Mouse (Mus musculus): ENCODE measurements at regions not wholly inside any gene's neighbourhood (a gene's known extent, or its start where the extent isn't known, plus 50 kb on each side); places are given as distances from the start of the nearest gene placed in this dataset.
A peak's percentile ranks its signal among the peaks of the same experiment; 100 is the strongest.
"Not testable (repeated sequence)": the region's sequence is repeated elsewhere in the genome, so short reads cannot be mapped to it uniquely, and the experiment has no call there.

GRCm38 (mm10) chr9:4234796-4235195 lies 74.5 kb downstream of the Aasdhppt start:
- no peak for DNase-seq (ENCODE audit: low read depth)

GRCm38 (mm10) chr9:4214571-4214970 lies 94.7 kb downstream of the Aasdhppt start:
- not testable (repeated sequence) for DNase-seq (ENCODE audit: low read depth)

- DNase-seq (ENCODE audit: low read depth), result peak; percentile 40
Observed at GRCm38 (mm10) chr9:4209987-4210476, 99.2 kb downstream of the Aasdhppt start.

- DNase-seq (ENCODE audit: low read depth), result not testable (repeated sequence)
Observed at GRCm38 (mm10) chr9:4192737-4193136, 116.5 kb downstream of the Aasdhppt start.

- not testable (repeated sequence) for DNase-seq (ENCODE audit: low read depth)
Observed at GRCm38 (mm10) chr9:4156011-4156410, 153.3 kb downstream of the Aasdhppt start.

- not testable (repeated sequence) for DNase-seq (ENCODE audit: low read depth)
Observed at GRCm38 (mm10) chr9:4138829-4139228, 170.4 kb downstream of the Aasdhppt start.

GRCm38 (mm10) chr9:4092518-4092917 lies 216.8 kb downstream of the Aasdhppt start:
- no peak for DNase-seq (ENCODE audit: low read depth)

GRCm38 (mm10) chr9:4082668-4083067 lies 226.6 kb downstream of the Aasdhppt start:
- DNase-seq (ENCODE audit: low read depth), result not testable (repeated sequence)

- DNase-seq (ENCODE audit: low read depth), result no peak
Observed at GRCm38 (mm10) chr9:4061037-4061436, 248.2 kb downstream of the Aasdhppt start.

- DNase-seq (ENCODE audit: low read depth), result no peak
Observed at GRCm38 (mm10) chr9:4048749-4049148, 260.5 kb downstream of the Aasdhppt start.

- DNase-seq (ENCODE audit: low read depth), result not testable (repeated sequence)
Observed at GRCm38 (mm10) chr9:4047654-4048053, 261.6 kb downstream of the Aasdhppt start.

- no peak for DNase-seq (ENCODE audit: low read depth)
Observed at GRCm38 (mm10) chr9:4040871-4041665, 268.2 kb downstream of the Aasdhppt start.

GRCm38 (mm10) chr9:4027181-4027580 lies 282.1 kb downstream of the Aasdhppt start:
- DNase-seq (ENCODE audit: low read depth), result not testable (repeated sequence)

- no peak for DNase-seq (ENCODE audit: low read depth)
Observed at GRCm38 (mm10) chr9:4020093-4020492, 289.2 kb downstream of the Aasdhppt start.

- no peak for DNase-seq (ENCODE audit: low read depth)
Observed at GRCm38 (mm10) chr9:3996686-3997085, 312.6 kb downstream of the Aasdhppt start.

- DNase-seq (ENCODE audit: low read depth), result not testable (repeated sequence)
Observed at GRCm38 (mm10) chr9:3988383-3988782, 320.9 kb downstream of the Aasdhppt start.

- DNase-seq (ENCODE audit: low read depth), result not testable (repeated sequence)
Observed at GRCm38 (mm10) chr9:3987971-3988370, 321.3 kb downstream of the Aasdhppt start.
